Mouse (Mus musculus) embryonic fibroblast, embryonic 13.5 days (primary cell): Measurements from ENCODE around the gene Usp7.

Source experiments
- CTCF ChIP-seq: IDR thresholded peaks from 2 replicates; pipeline ENCODE4 v1.5.1; 2011; ENCODE audit warnings: mild to moderate bottlenecking, control low read depth, low read length, moderate library complexity, borderline replicate concordance; ENCODE audit not compliant: insufficient read depth
- POLR2A ChIP-seq: IDR thresholded peaks from 2 replicates; pipeline ENCODE4 v1.6.1; 2011; ENCODE audit warnings: low read depth, mild to moderate bottlenecking, control low read depth, low read length, moderate library complexity

DNA sequence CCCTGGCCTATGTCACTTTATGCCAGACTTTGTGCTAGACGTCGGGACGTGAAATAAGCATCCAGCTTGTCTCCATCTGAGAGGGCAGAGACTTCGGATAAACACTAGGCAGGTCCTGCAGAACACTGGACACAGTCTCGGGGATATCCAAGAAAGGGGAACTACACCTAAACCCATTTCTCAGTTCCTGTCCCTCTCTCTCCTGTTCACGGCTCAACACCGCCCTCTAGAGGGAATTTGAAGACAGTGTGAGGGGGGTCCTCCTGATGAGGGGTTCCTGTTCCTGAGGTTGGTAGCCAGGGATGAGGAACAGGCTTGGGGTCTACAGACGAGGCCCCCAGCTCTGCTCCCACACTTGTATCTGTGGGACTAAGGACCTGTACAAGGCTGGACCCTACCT is 117.9 kb downstream of the Usp7 start:
- peak; percentile 23; the same call in 1 of the 2 replicates for TF ChIP-seq CTCF
- TF ChIP-seq POLR2A: no peak
